Mouse (Mus musculus): ENCODE measurements around the gene Sgo1. TPM values are rescaled to one million over a fixed set of nuclear protein-coding genes. Genes with fewer than 3 reads are reported as not detected.

Gene Sgo1
- polyA plus RNA-seq, 1 experiment from 2014 or later = 58.5 TPM

GRCm38 (mm10) chr17:53628131-53628530, 61.0 kb downstream of the Sgo1 start:
- Histone ChIP-seq H3K27me3 (ENCODE audit: control insufficient read depth, insufficient read depth, low read length) (no peaks in the 10 kb centered on the region), H3K9me3 (ENCODE audit: control insufficient read depth, low read length) (no peaks in the 10 kb centered on the region), H3K27ac (ENCODE audit: low read depth, low read length) (no peak overlapping the region), H3K36me3 (ENCODE audit: control insufficient read depth, insufficient read depth, low read length) (no peaks in the 10 kb centered on the region), H3K9ac (ENCODE audit: low read length) (no peak overlapping the region), H3K4me2 (ENCODE audit: low read depth, low read length, severe bottlenecking) (no peak overlapping the region), H3K4me1 (replicated peaks; ENCODE audit: control insufficient read depth, insufficient read depth, low read length) (no peaks in the 10 kb centered on the region), H3K4me3 (ENCODE audit: low read depth, low read length) (no peak overlapping the region)
- WGBS = 82% methylated on average over 5 of the region's 5 CpGs
- ATAC-seq (replicated peaks; ENCODE audit: low FRiP score) (no peak), DNase-seq (ENCODE audit: low spot score) (no peak)

GRCm38 (mm10) chr17:53627497-53627896, 61.6 kb downstream of the Sgo1 start:
- WGBS = 79% methylated on average over 4 of the region's 4 CpGs
- Histone ChIP-seq H3K4me2 (ENCODE audit: low read depth, low read length, severe bottlenecking) (no peak overlapping the region), H3K9me3 (ENCODE audit: control insufficient read depth, low read length) (no peaks in the 10 kb centered on the region), H3K4me1 (replicated peaks; ENCODE audit: control insufficient read depth, insufficient read depth, low read length) (no peaks in the 10 kb centered on the region), H3K27me3 (ENCODE audit: control insufficient read depth, insufficient read depth, low read length) (no peaks in the 10 kb centered on the region), H3K27ac (ENCODE audit: low read depth, low read length) (no peak overlapping the region), H3K36me3 (ENCODE audit: control insufficient read depth, insufficient read depth, low read length) (no peaks in the 10 kb centered on the region), H3K9ac (ENCODE audit: low read length) (no peak overlapping the region), H3K4me3 (ENCODE audit: low read depth, low read length) (no peak overlapping the region)
- ATAC-seq (replicated peaks; ENCODE audit: low FRiP score) = no peak
- DNase-seq (ENCODE audit: low spot score) = no peak

- H3K27ac ChIP-seq (ENCODE audit: low read depth, low read length) = no peak overlapping the region
- no peaks in the 10 kb centered on the region for H3K27me3 ChIP-seq (ENCODE audit: control insufficient read depth, insufficient read depth, low read length)
- no peaks in the 10 kb centered on the region for H3K36me3 ChIP-seq (ENCODE audit: control insufficient read depth, insufficient read depth, low read length)
- no peak overlapping the region for H3K4me2 ChIP-seq (ENCODE audit: low read depth, low read length, severe bottlenecking)
- whole genome bisulfite sequencing = 94% methylated on average over 3 of the region's 3 CpGs
- H3K9ac ChIP-seq (ENCODE audit: low read length) = no peak overlapping the region
- no peaks in the 10 kb centered on the region for H3K4me1 ChIP-seq (replicated peaks; ENCODE audit: control insufficient read depth, insufficient read depth, low read length)
- H3K9me3 ChIP-seq (ENCODE audit: control insufficient read depth, low read length) = no peaks in the 10 kb centered on the region
- ATAC-seq (replicated peaks; ENCODE audit: low FRiP score) (no peak), DNase-seq (ENCODE audit: low spot score) (no peak)
- H3K4me3 ChIP-seq (ENCODE audit: low read depth, low read length) = no peak overlapping the region
These were observed 63.0 kb downstream of the Sgo1 start for GRCm38 (mm10) chr17:53626160-53626559.

Other genes starting within 250 kb of the Sgo1 start
- 0.41 and 0.48 TPM in 2 replicates for gene Efhb, start 226.0 kb downstream of the Sgo1 start, polyA plus RNA-seq (2014; fragmentation: Nextera tagmentation; extraction: Ambion mirVana)
- gene Rab5a, start 210.1 kb downstream of the Sgo1 start, polyA plus RNA-seq (2014; fragmentation: Nextera tagmentation; extraction: Ambion mirVana) = 87.6 and 92.5 TPM in 2 replicates
- gene Pp2d1, start 149.9 kb downstream of the Sgo1 start, polyA plus RNA-seq (2014; fragmentation: Nextera tagmentation; extraction: Ambion mirVana) = 0.47 and 0.49 TPM in 2 replicates
- 5.9 and 6.1 TPM in 2 replicates for gene Kat2b, start 122.5 kb downstream of the Sgo1 start, polyA plus RNA-seq (2014; fragmentation: Nextera tagmentation; extraction: Ambion mirVana)
- not detected in 2 replicates for gene Sult1c2, start 157.0 kb upstream of the Sgo1 start, polyA plus RNA-seq (2014; fragmentation: Nextera tagmentation; extraction: Ambion mirVana)